Mouse (Mus musculus) embryonic facial prominence, embryonic 15.5 days (tissue): ENCODE results near the gene S100g. TPM values are rescaled to one million over a fixed set of nuclear protein-coding genes. Genes with fewer than 3 reads are reported as not detected.

Source experiments
- ATAC-seq: fragments of 200-750 bp; cut with Nextera tagmentation; 2 replicates; pipeline ENCODE4 v1.8.0; 2017; ENCODE audit warnings: low read depth, moderate TSS enrichment; ENCODE audit not compliant: insufficient number of reproducible peaks, low FRiP score, low TSS enrichment
- H3K27ac ChIP-seq: fragments of 300-500 bp; sonication (generic); replicated peaks from 2 replicates; pipeline ENCODE4 v1.5.1; 2015; ENCODE audit warnings: mild to moderate bottlenecking, inconsistent platforms
- H3K27me3 ChIP-seq: fragments of 300-500 bp; sonication (generic); 2 replicates; pipeline ENCODE4 v1.6.1; 2015; ENCODE audit warnings: inconsistent platforms
- H3K36me3 ChIP-seq: fragments of 300-500 bp; sonication (generic); 2 replicates; pipeline ENCODE4 v1.6.1; 2015; ENCODE audit warnings: mild to moderate bottlenecking, inconsistent platforms
- H3K4me1 ChIP-seq: fragments of 300-500 bp; sonication (generic); 2 replicates; pipeline ENCODE4 v1.6.1; 2015; ENCODE audit warnings: inconsistent platforms
- H3K4me2 ChIP-seq: fragments of 300-500 bp; sonication (generic); replicated peaks from 2 replicates; pipeline ENCODE4 v1.6.1; 2015; ENCODE audit warnings: mild to moderate bottlenecking, inconsistent platforms
- H3K4me3 ChIP-seq: fragments of 300-500 bp; sonication (generic); replicated peaks from 2 replicates; pipeline ENCODE4 v1.5.1; 2015; ENCODE audit warnings: mild to moderate bottlenecking, inconsistent platforms
- H3K9ac ChIP-seq: fragments of 300-500 bp; sonication (generic); 2 replicates; pipeline ENCODE4 v1.6.1; 2015; ENCODE audit warnings: inconsistent platforms
- H3K9me3 ChIP-seq: fragments of 300-500 bp; sonication (generic); replicated peaks from 2 replicates; pipeline ENCODE4 v1.6.1; 2016; ENCODE audit warnings: inconsistent platforms
- WGBS: fragments of 180-500 bp; shearing (Covaris S2); methylation state at CpG from one replicate; pipeline ENCODE4 v1.1.7; 2015; 5-methylcytosine and 5-hydroxymethylcytosine counted together
- polyA plus RNA-seq: library from polyadenylated mRNA; unstranded; fragments of >200 nt; fragmentation: Nextera tagmentation; extraction: Ambion mirVana; gene quantifications from 2 replicates; pipeline ENCODE4 v1.2.1, GENCODE M21; 2015

S100g gene
- polyA plus RNA-seq, 1 experiment from 2014 or later = 0.52 TPM

DNA sequence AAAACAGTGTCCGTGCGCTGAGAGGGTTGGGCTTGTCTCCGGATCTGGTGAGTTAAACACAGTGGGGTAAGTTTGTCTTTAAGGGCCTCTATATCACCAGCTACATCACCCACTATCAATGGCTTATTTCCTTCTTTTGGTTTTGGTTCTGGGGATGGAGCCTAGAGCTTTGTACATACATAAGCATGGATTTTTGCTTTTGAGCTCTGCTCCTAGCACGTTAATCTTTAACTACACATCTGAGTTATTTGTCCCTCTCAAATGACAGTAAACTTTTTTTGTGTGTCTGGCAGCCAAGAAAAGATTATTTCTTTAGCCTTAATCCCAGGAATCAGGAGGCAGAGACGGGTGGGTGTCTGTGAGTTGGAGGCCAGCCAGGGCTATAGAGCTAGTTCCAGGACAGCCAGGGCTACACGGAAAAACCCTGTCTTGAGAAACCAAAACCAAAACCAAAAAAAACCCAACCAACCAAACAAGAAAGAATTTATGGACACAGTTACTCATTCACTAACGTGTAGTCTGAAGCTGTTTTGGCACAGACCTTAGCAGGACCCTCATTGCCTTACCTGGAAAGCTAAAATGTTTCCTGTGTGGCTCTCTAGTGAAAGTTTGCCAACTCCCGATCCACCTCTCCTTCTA is 42.8 kb downstream of the S100g start:
- no peak overlapping the region for H3K4me3 ChIP-seq
- 81% methylated on average over 8 of the region's 8 CpGs for WGBS
- H3K9ac ChIP-seq = no peak overlapping the region
- H3K4me1 ChIP-seq = no peaks in the 10 kb centered on the region
- H3K9me3 ChIP-seq = no peaks in the 10 kb centered on the region
- no peak overlapping the region for H3K27ac ChIP-seq
- peaks cover 4% of the 10 kb centered on the region; the same call in 1 of the 2 replicates for H3K36me3 ChIP-seq
- no peak for ATAC-seq
- H3K4me2 ChIP-seq = no peak overlapping the region
- H3K27me3 ChIP-seq = no peaks in the 10 kb centered on the region

DNA sequence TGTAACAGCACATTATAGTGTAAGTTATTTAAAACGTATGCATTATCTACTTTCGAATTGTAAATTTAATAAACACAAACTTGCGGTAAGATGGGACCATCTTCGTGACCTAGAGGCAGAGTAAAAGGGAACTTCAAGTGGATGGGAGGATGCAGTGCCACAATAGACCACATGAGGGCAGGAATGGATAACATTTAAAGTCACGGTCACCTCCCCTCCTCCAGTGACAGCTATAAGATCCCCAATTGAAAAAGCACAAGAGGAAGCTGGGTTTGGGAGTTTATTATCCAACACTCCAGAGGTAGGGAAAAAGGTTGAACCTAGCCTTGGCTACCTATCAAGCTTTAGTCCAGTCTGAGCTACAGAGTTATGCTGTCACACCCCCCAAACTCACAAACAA is 48.7 kb downstream of the S100g start:
- no peaks in the 10 kb centered on the region for H3K4me1 ChIP-seq
- H3K27me3 ChIP-seq = no peaks in the 10 kb centered on the region
- no peak overlapping the region for H3K4me3 ChIP-seq
- no peaks in the 10 kb centered on the region for H3K9me3 ChIP-seq
- no peak overlapping the region for H3K27ac ChIP-seq
- WGBS = 33% methylated on average over 5 of the region's 5 CpGs
- no peaks in the 10 kb centered on the region for H3K36me3 ChIP-seq
- H3K9ac ChIP-seq = no peak overlapping the region
- no peak for ATAC-seq
- H3K4me2 ChIP-seq = no peak overlapping the region

DNA sequence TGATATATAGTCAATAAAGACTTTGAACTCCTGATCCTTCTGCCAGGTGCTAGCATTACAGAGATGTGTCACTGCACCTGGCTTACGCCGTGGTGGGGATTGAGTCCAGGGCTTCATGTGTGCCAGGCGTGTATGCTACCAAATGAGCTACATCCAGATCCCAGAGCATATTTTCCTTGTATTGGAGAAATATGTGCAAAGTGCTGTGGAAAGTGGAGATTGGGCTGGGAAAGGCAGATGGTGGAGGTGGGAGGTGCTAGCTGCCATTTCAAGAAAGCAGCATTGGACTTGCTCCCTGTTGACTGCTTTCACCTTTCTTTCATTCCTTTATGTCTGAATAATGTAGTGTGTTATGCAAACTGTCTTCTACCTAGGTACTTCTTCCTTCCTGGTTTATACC is 50.7 kb downstream of the S100g start:
- WGBS = 97% methylated on average over 3 of the region's 3 CpGs
- no peak overlapping the region for H3K4me2 ChIP-seq
- H3K9ac ChIP-seq = no peak overlapping the region
- no peak overlapping the region for H3K27ac ChIP-seq
- H3K36me3 ChIP-seq = 0 out of 2 replicates have a peak, but pooled peaks cover 4% of the 10 kb centered on the region
- no peaks in the 10 kb centered on the region for H3K4me1 ChIP-seq
- no peak for ATAC-seq
- H3K27me3 ChIP-seq = no peaks in the 10 kb centered on the region
- H3K9me3 ChIP-seq = no peaks in the 10 kb centered on the region
- no peak overlapping the region for H3K4me3 ChIP-seq

Other genes starting within 250 kb of the S100g start
- 425 and 436 TPM in 2 replicates for gene Rbbp7, start 204.2 kb downstream of the S100g start, polyA plus RNA-seq
- 12.5 and 13.2 TPM in 2 replicates for gene Txlng, start 135.1 kb downstream of the S100g start, polyA plus RNA-seq
- 40.2 and 47.1 TPM in 2 replicates for gene Syap1, start 76.2 kb downstream of the S100g start, polyA plus RNA-seq
- gene Ctps2, start 63.4 kb downstream of the S100g start, polyA plus RNA-seq = 71.6 and 75.0 TPM in 2 replicates